Mouse (Mus musculus) erythroblast, adult 5-6 weeks (primary cell): Measurements from ENCODE around the gene Ldlrad3. TPM values are rescaled to one million over a fixed set of nuclear protein-coding genes. Genes with fewer than 3 reads are reported as not detected.

ENCODE experiments used
- ATAC-seq: replicated peaks from 2 replicates; pipeline ENCODE4 v1.8.0; 2016; ENCODE audit warnings: moderate number of reproducible peaks, mild to moderate bottlenecking, moderate TSS enrichment, inconsistent platforms; ENCODE audit not compliant: poor library complexity, low FRiP score, severe bottlenecking
- total RNA-seq, 2 experiments: library from RNA; stranded (forward) in 1 of 2; stranded (reverse) in 1 of 2; fragments of 150-400 nt in 1 of 2; fragments of 200-764, 138-1000 nt in 1 of 2; gene quantifications; 2 replicates each; pipeline versions ENCODE4 v1.2.3 to v1.2.4; 2015 to 2017; ENCODE audit warnings: low replicate concordance in 2 of 2

Ldlrad3 gene
- total RNA-seq (2015; ENCODE audit: low replicate concordance) (6.7 and 7.7 TPM in 2 replicates), total RNA-seq (2017; ENCODE audit: low replicate concordance) (3.2 and 6.2 TPM in 2 replicates)

- ATAC-seq = peak; percentile 82
These were observed at the start of gene Ldlrad3 for GRCm38 (mm10) chr2:102185951-102186561. TSS of gene Ldlrad3 (minus strand) at chr2:102186385.

- no peak for ATAC-seq
These were observed 45.3 kb upstream of the Ldlrad3 start for GRCm38 (mm10) chr2:102231470-102231869.

GRCm38 (mm10) chr2:102229126-102229525 is 42.9 kb upstream of the Ldlrad3 start:
- no peak for ATAC-seq

GRCm38 (mm10) chr2:102228331-102228730 is 42.1 kb upstream of the Ldlrad3 start:
- no peak for ATAC-seq

- ATAC-seq = no peak
These were observed 41.7 kb upstream of the Ldlrad3 start for GRCm38 (mm10) chr2:102227839-102228238.

GRCm38 (mm10) chr2:102226274-102226673 is 40.1 kb upstream of the Ldlrad3 start:
- no peak for ATAC-seq

GRCm38 (mm10) chr2:102223355-102224128 is 37.4 kb upstream of the Ldlrad3 start:
- no peak for ATAC-seq

GRCm38 (mm10) chr2:102222749-102223148 is 36.6 kb upstream of the Ldlrad3 start:
- no peak for ATAC-seq

GRCm38 (mm10) chr2:102216817-102217216 is 30.6 kb upstream of the Ldlrad3 start:
- no peak for ATAC-seq

GRCm38 (mm10) chr2:102212096-102212495 is 25.9 kb upstream of the Ldlrad3 start:
- ATAC-seq = no peak

- ATAC-seq = no peak
These were observed 19.7 kb upstream of the Ldlrad3 start for GRCm38 (mm10) chr2:102205672-102206399.

- ATAC-seq = no peak
These were observed 17.3 kb upstream of the Ldlrad3 start for GRCm38 (mm10) chr2:102203478-102203877.

- ATAC-seq = no peak
These were observed 16.1 kb upstream of the Ldlrad3 start for GRCm38 (mm10) chr2:102202211-102202770.

GRCm38 (mm10) chr2:102201198-102201948 is 15.2 kb upstream of the Ldlrad3 start:
- no peak for ATAC-seq

- ATAC-seq = no peak
These were observed 11.1 kb upstream of the Ldlrad3 start for GRCm38 (mm10) chr2:102197332-102197731.

GRCm38 (mm10) chr2:102196709-102197108 is 10.5 kb upstream of the Ldlrad3 start:
- ATAC-seq = no peak

- ATAC-seq = no peak
These were observed 9.3 kb upstream of the Ldlrad3 start for GRCm38 (mm10) chr2:102195494-102195893.

- ATAC-seq = no peak
These were observed 8.1 kb upstream of the Ldlrad3 start for GRCm38 (mm10) chr2:102194247-102194646.

- ATAC-seq = no peak
These were observed 7.0 kb upstream of the Ldlrad3 start for GRCm38 (mm10) chr2:102192943-102193820.
